Mouse (Mus musculus) intestine, postnatal 0 days (tissue): ENCODE results near the gene Eif4g2. TPM values are rescaled to one million over a fixed set of nuclear protein-coding genes. Genes with fewer than 3 reads are reported as not detected.

Experiments
- ATAC-seq: fragments of 200-750 bp; cut with Nextera tagmentation; 2 replicates; pipeline ENCODE4 v1.8.0; 2017; ENCODE audit warnings: mild to moderate bottlenecking, moderate TSS enrichment, moderate library complexity
- H3K27ac ChIP-seq: fragments of 300-500 bp; sonication (generic); 2 replicates; pipeline ENCODE4 v1.5.1; 2014; ENCODE audit warnings: mild to moderate bottlenecking, low read depth, low read length, moderate library complexity
- H3K27me3 ChIP-seq: fragments of 300-500 bp; sonication (generic); replicated peaks from 2 replicates; pipeline ENCODE4 v1.6.1; 2014; ENCODE audit warnings: low read length, mixed read lengths; ENCODE audit not compliant: control insufficient read depth, insufficient read depth
- H3K36me3 ChIP-seq: fragments of 300-500 bp; sonication (generic); 2 replicates; pipeline ENCODE4 v1.6.1; 2014; ENCODE audit warnings: mild to moderate bottlenecking, moderate library complexity; ENCODE audit not compliant: control insufficient read depth, insufficient read depth
- H3K4me1 ChIP-seq: fragments of 300-500 bp; sonication (generic); replicated peaks from 2 replicates; pipeline ENCODE4 v1.6.1; 2014; ENCODE audit warnings: antibody characterized with exemption, low read length, mixed read lengths; ENCODE audit not compliant: control insufficient read depth, insufficient read depth
- H3K4me2 ChIP-seq: fragments of 300-500 bp; sonication (generic); replicated peaks from 2 replicates; pipeline ENCODE4 v1.6.1; 2014; ENCODE audit warnings: low read depth, mild to moderate bottlenecking, moderate library complexity
- H3K4me3 ChIP-seq: fragments of 300-500 bp; sonication (generic); 2 replicates; pipeline ENCODE4 v1.5.1; 2014; ENCODE audit warnings: low read depth, low read length
- H3K9ac ChIP-seq: fragments of 300-500 bp; sonication (generic); 2 replicates; pipeline ENCODE4 v1.6.1; 2014; ENCODE audit warnings: mild to moderate bottlenecking, low read depth, low read length
- H3K9me3 ChIP-seq: fragments of 300-500 bp; sonication (generic); 2 replicates; pipeline ENCODE4 v1.6.1; 2016; ENCODE audit warnings: mixed run types; ENCODE audit not compliant: control insufficient read depth
- CTCF ChIP-seq: sonication (generic); IDR thresholded peaks from 2 replicates; pipeline ENCODE4 v1.5.1; 2016; ENCODE audit warnings: low read depth, mild to moderate bottlenecking, control low read depth, antibody characterized with exemption, moderate library complexity
- WGBS: fragments of 180-500 bp; shearing (Covaris S2); extraction: QIAGEN DNeasy Blood & Tissue Kit; methylation state at CpG from one replicate; pipeline ENCODE4 v1.1.7; 2014; 5-methylcytosine and 5-hydroxymethylcytosine counted together
- polyA plus RNA-seq: library from polyadenylated mRNA; unstranded; fragments of >200 nt; fragmentation: Nextera tagmentation; extraction: Ambion mirVana; gene quantifications from 2 replicates; pipeline ENCODE4 v1.2.1, GENCODE M21; 2015

Gene Eif4g2
- polyA plus RNA-seq, 1 experiment from 2014 or later: 352 TPM

DNA sequence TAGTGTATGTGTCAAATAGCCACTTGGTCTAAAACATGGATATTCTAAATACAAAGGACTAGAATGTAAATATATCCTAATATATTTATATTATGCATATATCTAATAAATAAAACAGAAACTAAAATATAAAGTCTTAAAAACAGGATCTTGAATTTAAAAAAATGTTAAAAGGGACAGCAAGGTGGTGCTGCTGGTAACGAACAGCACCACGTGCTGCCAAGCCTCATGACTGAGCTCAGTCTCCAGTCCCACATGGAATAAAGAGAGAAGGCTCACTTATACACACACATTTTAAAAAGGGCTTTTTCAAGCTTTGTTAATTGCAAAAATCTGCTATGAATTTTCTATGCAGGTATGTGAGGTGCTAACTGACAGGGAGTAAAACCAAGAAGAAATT, 1.6 kb upstream of the Eif4g2 start:
- Histone ChIP-seq H3K27me3 (no peaks in the 10 kb centered on the region), H3K4me2 (no peak overlapping the region), H3K4me1 (0 out of 2 replicates have a peak, but pooled peaks cover 5% of the 10 kb centered on the region), H3K27ac (no peak overlapping the region), H3K4me3 (no peak overlapping the region), H3K36me3 (peaks cover 19% of the 10 kb centered on the region; the same call in 1 of the 2 replicates), H3K9ac (no peak overlapping the region), H3K9me3 (no peaks in the 10 kb centered on the region)
- WGBS: 64% methylated on average over 2 of the region's 2 CpGs
- no peak for ATAC-seq
- peak; percentile 28; the same call in 1 of the 2 replicates for TF ChIP-seq CTCF

GRCm38 (mm10) chr7:111083733-111084120, 897 bp upstream of the Eif4g2 start:
- Histone ChIP-seq H3K27ac (peak overlapping the region; percentile 94), H3K4me3 (peak overlapping the region; percentile 95), H3K9ac (peak overlapping the region; percentile 65), H3K9me3 (no peaks in the 10 kb centered on the region), H3K4me1 (0 out of 2 replicates have a peak, but pooled peaks cover 5% of the 10 kb centered on the region), H3K27me3 (no peaks in the 10 kb centered on the region), H3K4me2 (peak overlapping the region; percentile 76), H3K36me3 (peaks cover 26% of the 10 kb centered on the region; the same call in 1 of the 2 replicates)
- WGBS: 8% methylated on average over 4 of the region's 4 CpGs
- TF ChIP-seq CTCF: no peak
- no peak for ATAC-seq

- peak; percentile 80 for ATAC-seq
- peak; percentile 45; the same call in 1 of the 2 replicates for TF ChIP-seq CTCF
- Histone ChIP-seq H3K9ac (peak overlapping the region; percentile 100), H3K36me3 (peaks cover 39% of the 10 kb centered on the region), H3K27me3 (no peaks in the 10 kb centered on the region), H3K4me3 (peak overlapping the region; percentile 95), H3K4me1 (0 out of 2 replicates have a peak, but pooled peaks cover 5% of the 10 kb centered on the region), H3K9me3 (no peaks in the 10 kb centered on the region), H3K27ac (peak overlapping the region; percentile 99), H3K4me2 (peak overlapping the region; percentile 77)
- under 1% methylated on average over 81 of the region's 83 CpGs for WGBS
These were observed 598 bp downstream of the Eif4g2 start for GRCm38 (mm10) chr7:111082043-111082821.

GRCm38 (mm10) chr7:111080876-111081275, 2.0 kb downstream of the Eif4g2 start:
- H3K27ac ChIP-seq: peak overlapping the region; percentile 9; the same call in 1 of the 2 replicates
- peak overlapping the region; percentile 95 for H3K4me3 ChIP-seq

DNA sequence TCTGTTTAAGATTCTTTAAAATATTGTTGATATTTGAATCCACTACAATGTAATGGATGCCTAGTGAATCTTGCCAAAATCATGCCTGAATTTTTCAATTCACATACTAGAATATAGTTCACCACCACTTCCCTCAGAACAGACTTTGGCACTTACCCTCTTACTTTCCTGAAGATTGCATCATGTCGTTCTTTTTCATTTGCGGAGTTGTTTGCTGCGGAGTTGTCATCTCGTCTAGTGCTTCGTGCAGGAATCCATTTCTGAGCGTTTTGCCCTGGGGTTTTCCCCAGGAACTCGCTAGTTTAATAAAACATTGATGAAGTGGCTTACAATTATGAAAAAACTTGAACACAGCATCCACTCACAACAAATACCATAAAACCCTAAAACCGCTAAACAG, 2.8 kb downstream of the Eif4g2 start:
- Histone ChIP-seq H3K4me1 (0 out of 2 replicates have a peak, but pooled peaks cover 5% of the 10 kb centered on the region), H3K4me3 (no peak overlapping the region), H3K27ac (no peak overlapping the region), H3K36me3 (peaks cover 60% of the 10 kb centered on the region), H3K4me2 (peak overlapping the region; percentile 77), H3K9me3 (no peaks in the 10 kb centered on the region), H3K9ac (no peak overlapping the region), H3K27me3 (no peaks in the 10 kb centered on the region)
- no peak for ATAC-seq
- WGBS: 61% methylated on average over 8 of the region's 8 CpGs
- TF ChIP-seq CTCF: no peak

More at GRCm38 (mm10) chr7:111080876-111081275, 2.0 kb downstream of the Eif4g2 start:
- Histone ChIP-seq H3K9ac (no peak overlapping the region), H3K4me1 (0 out of 2 replicates have a peak, but pooled peaks cover 5% of the 10 kb centered on the region), H3K9me3 (no peaks in the 10 kb centered on the region), H3K4me2 (peak overlapping the region; percentile 77), H3K36me3 (peaks cover 52% of the 10 kb centered on the region), H3K27me3 (no peaks in the 10 kb centered on the region)
- TF ChIP-seq CTCF: no peak
- no peak for ATAC-seq
- 36% methylated on average over 3 of the region's 3 CpGs for WGBS

DNA sequence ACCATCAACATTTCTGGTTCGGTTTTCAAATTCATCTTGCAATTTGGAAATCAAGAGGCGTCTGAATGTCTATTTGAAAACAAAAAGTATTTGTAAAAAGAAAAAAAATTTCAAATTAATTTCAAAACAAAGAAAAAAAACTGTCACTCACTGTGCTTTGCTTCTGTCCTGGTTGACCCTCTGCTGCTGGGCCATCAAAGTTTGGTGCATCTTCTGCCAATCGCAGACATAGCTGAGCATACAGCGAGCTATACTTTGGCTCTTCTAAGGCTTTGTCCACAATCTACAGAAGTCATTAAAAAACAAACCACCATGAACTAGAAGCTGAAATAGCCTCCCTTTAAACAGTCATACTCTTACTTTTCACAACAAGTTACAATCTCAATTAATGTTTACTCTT, 4.6 kb downstream of the Eif4g2 start:
- no peaks in the 10 kb centered on the region for H3K9me3 ChIP-seq
- peaks cover 76% of the 10 kb centered on the region for H3K36me3 ChIP-seq
- no peak overlapping the region for H3K4me3 ChIP-seq
- H3K27ac ChIP-seq: no peak overlapping the region
- no peaks in the 10 kb centered on the region for H3K27me3 ChIP-seq
- no peak for ATAC-seq
- H3K9ac ChIP-seq: no peak overlapping the region
- H3K4me2 ChIP-seq: no peak overlapping the region
- TF ChIP-seq CTCF: no peak
- WGBS: 92% methylated on average over 4 of the region's 4 CpGs
- 0 out of 2 replicates have a peak, but pooled peaks cover 5% of the 10 kb centered on the region for H3K4me1 ChIP-seq
